8 mouse cellular contexts compared by ENCODE assay signal in genomic region chr14:56810781-56811690, GRCm38 (mm10). TPM values are rescaled to one million over a fixed set of nuclear protein-coding genes. Genes with fewer than 3 reads are reported as not detected.
DNase-seq lines count a peak whose midpoint lies in the region.
"Not testable (repeated sequence)": the region's sequence is repeated elsewhere in the genome, so short reads cannot be mapped to it uniquely, and the experiment has no call there.

No protein-coding gene starts in this region.

- peak overlapping the region; percentile 91 for H3K27ac ChIP-seq in limb, embryonic 10.5 days

- H3K27me3 ChIP-seq in limb, embryonic 10.5 days (ENCODE audit: low read depth, poor library complexity, severe bottlenecking), result not testable (repeated sequence)

- intact Hi-C loops in gastrocnemius, postnatal 14 days (cut with DNase I; ENCODE audit: low total_unique reads), result not testable (repeated sequence)

- H3K9me3 ChIP-seq in limb, embryonic 10.5 days (replicated peaks), result not testable (repeated sequence)

- peak; percentile 46 for DNase-seq in ZHBTc4 (ENCODE audit: low read depth, low spot score)
- DNase-seq in embryo, embryonic 10 days (ENCODE audit: low spot score), result peak; percentile 30
- peak; percentile 37 for DNase-seq in gastrocnemius, postnatal 14 days
- DNase-seq in induced T-regulatory cell, adult 2 months (ENCODE audit: low read depth), result peak; percentile 61
- peak; percentile 66 for DNase-seq in limb, embryonic 10.5 days (ENCODE audit: low spot score)
- peak; percentile 32 for DNase-seq in mesoderm, embryonic 11.5 days (ENCODE audit: low read depth, low spot score)
- DNase-seq in right cerebral cortex, postnatal 4 days, result peak; percentile 17
- peak; percentile 33 to 54 for DNase-seq in urinary bladder, postnatal 36 days (ENCODE audit: low spot score in 2 of 2)

- H3K36me3 ChIP-seq in limb, embryonic 10.5 days, result peaks cover 26% of the 10 kb centered on the region

- peaks cover 17% of the 10 kb centered on the region for H3K4me1 ChIP-seq in limb, embryonic 10.5 days

- under 1% methylated on average over 56 of the region's 86 CpGs for WGBS in limb, embryonic 10.5 days

- peak overlapping the region; percentile 75 for H3K4me3 ChIP-seq in limb, embryonic 10.5 days

RNA-seq across cellular contexts. Expression of gene Zmym5, which starts 0.5 kb away (rescaled TPM):
- total RNA-seq in gastrocnemius, postnatal 14 days (2021), result 10 to 100 TPM; 14.9 to 18.2 TPM
- 22.0 and 27.9 TPM in 2 replicates for polyA plus RNA-seq in limb, embryonic 10.5 days (2016; fragmentation: Nextera tagmentation; extraction: Ambion mirVana)

RNA-seq across cellular contexts. Expression of gene Pspc1, which starts 32.9 kb away (rescaled TPM):
- 1 to 10 TPM; 8.2 to 9.7 TPM for total RNA-seq in gastrocnemius, postnatal 14 days (2021)
- polyA plus RNA-seq in limb, embryonic 10.5 days (2016; fragmentation: Nextera tagmentation; extraction: Ambion mirVana), result 37.0 and 42.6 TPM in 2 replicates

Comparison
In these comparisons a context has a peak if more than half of its experiments do, and no peak if none do; other contexts are left out.
1. Peak in every context shown above with its lines: DNase-seq, H3K4me3 ChIP-seq and H3K27ac ChIP-seq.